Mouse (Mus musculus) bone marrow macrophage, adult 2 months (primary cell): ENCODE measurements around the gene Leap2.

Source experiments
- CTCF ChIP-seq: IDR thresholded peaks from 2 replicates; pipeline ENCODE4 v1.5.1; 2012; ENCODE audit warnings: low read depth, mild to moderate bottlenecking, low read length, moderate library complexity
- POLR2A ChIP-seq: IDR thresholded peaks from 2 replicates; pipeline ENCODE4 v1.6.1; 2012; ENCODE audit warnings: mild to moderate bottlenecking, low read depth, low read length, borderline replicate concordance

DNA sequence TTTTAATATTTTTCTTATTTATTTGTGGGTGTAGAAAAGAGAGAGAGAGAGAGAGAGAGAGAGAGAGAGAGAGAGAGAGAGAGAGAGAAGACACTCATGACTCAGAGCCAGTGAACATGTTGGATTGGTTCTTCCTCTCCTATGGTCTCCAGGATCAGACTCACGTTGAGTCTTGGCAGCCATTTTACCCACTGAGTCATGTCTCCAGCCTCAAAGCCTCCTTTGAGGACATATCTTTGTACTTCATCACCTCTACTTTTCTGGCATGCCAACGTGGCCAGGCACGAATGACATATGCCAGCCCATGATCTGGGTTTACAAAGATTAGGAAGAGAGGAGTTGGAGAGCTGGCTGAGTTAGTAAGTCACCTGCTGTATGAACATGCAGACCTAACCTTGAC lies 37.2 kb upstream of the Leap2 start:
- TF ChIP-seq CTCF (no peak), POLR2A (no peak)
